Mouse (Mus musculus): ENCODE results near the gene Mapk3.

Gene Mapk3

DNA sequence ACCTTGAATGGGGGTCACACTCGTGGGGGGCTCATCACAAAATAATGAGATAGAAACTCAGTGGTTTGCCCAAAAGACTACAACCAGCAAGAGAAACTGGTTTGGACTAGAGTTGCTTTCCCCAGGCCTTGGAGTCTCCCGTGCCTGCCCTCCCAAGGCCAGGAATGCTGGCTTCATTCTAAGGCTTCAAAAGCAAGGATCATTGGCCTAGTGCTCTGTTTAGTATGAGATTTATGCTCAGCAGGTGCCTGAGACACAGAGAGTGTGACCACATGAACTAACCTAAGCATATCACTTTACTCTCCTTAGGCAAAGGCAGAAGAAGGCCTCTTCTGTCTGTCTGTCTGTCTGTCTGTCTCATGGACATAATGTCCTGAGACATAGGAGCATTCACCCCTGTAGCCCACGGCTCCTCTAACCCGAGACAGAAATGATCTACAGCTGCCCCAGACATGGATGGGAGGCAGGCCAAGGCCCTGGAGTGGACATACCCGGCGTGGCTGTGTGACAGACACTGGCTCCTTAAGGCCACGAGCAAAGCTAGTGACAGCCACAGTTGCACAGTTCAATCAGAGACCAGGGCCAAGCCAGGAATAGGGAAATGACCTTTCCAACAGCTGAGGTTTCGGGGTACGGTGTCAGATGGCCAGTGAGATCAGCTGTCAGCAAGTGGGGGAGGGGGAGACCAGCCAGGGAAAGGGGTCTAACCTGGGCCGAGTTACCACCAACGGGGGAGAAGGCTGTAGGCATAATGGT lies 42.9 kb downstream of the Mapk3 start:
- in situ Hi-C loops (cut with MseI, MboI): no loop called here

DNA sequence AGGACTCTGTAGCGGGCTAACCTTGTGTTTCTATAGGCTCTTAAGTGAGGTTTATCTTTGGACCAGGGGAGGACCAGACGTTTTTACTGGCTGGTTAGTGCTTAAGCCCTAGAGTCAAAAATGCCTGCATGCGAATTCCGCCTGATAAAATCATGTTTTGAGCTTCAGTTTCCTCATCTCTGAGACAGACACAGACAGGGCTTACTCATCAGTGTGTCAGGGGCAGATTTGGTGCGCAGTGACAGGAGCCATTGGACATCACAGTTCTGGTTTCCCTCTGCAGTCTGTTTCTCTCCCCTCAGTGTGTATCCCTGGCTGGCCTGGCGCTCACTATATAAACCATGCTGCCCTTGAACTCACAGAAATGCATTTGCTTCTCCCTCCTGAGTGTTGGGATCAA lies 43.8 kb downstream of the Mapk3 start:
- in situ Hi-C loops (cut with MseI, MboI): no loop called here

DNA sequence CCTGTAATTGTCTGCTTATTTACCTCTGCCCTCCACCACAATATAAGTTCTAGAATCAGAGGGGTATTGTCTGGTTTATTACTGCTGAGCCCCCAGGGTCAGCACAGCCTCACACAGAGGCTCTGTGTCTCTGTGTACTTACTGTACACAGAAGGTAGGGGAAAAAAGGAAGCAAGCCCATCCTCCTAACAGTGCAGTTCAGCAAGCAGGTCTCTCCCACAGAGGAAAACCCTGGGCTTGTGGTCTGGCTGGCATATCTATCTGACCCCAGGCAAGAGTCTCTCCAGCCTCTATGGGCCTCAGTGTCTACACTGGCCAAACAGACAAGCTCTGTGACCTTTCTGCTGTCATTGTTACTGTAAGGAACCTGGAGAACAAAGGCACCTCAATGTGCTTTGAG lies 44.4 kb downstream of the Mapk3 start:
- in situ Hi-C loops (cut with MseI, MboI): no loop called here

DNA sequence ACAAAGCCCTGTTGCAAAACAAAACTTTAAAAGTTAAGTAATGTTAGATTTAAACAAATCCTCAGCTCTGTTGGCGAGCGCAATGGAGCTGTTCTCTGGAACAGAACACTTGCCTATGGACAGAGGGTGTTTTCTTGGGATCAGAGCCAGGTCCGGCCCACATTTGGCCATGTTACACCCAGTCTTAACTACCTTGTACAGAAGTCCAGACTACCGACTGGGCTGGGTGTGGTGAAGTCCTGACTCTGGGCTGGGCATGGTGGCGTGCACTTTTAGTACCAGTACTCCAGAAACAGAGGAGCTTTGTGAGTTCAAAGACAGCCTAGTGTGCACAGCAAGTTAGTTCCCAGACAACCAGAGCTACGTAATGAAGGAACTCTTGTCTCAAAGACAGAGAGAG lies 47.6 kb downstream of the Mapk3 start:
- in situ Hi-C loops (cut with MseI, MboI): no loop called here

DNA sequence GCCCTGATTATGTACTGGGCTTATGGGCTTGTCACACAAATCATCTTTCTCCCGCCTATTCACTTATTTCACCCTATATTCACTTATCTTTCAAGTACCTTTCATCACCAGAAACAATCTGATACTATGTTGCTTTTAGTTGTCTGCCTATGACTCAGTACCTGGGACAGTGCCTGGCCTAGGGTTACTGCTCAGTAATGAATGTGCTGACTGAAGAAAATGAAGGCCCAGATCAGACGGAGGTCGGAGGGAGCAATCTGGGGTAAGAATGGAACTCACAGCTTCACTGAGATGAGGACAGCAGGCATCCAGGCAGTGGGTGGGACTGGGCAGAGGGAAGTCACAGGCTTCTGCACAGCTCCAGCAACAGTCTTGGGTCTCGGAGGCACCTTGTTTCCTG lies 48.0 kb downstream of the Mapk3 start:
- in situ Hi-C loops (cut with MseI, MboI): no loop called here

DNA sequence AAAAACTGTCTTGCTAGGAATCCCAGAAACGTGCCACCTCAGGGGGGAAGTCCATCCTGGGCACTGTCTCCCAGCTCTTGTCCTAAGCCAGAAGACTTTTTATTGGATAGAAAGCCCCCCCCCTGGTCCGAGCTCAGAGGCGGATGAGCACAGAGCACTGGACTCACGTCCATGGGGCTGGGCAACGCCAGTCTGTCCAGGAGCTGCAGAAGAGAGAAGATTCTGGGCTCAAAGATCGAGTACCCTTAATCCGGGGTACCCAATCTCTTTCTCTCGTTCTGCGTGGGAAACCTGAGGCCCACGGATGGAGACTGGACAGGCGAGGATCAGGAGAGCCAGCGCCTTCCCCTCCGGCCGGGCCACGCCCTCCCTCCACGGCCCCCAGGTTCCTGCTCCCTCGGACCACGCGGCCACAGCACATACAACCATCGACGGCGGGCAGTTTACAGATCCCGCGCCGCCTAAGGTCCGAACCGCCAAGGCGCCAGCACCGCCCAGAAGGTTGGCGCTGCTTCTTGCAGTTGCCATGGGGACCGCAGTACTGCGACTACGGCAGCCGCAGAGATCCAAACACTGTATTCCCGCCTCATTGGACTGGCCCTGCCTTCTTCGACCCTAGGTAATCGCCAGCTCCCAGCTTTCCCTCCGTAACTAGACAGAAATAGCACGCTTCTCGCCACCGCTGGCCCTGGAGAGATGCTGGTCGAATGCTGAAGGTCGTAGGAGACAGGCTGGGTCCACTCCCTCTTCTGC lies 49.5 kb downstream of the Mapk3 start:
- in situ Hi-C loops (cut with MseI, MboI): no loop called here

DNA sequence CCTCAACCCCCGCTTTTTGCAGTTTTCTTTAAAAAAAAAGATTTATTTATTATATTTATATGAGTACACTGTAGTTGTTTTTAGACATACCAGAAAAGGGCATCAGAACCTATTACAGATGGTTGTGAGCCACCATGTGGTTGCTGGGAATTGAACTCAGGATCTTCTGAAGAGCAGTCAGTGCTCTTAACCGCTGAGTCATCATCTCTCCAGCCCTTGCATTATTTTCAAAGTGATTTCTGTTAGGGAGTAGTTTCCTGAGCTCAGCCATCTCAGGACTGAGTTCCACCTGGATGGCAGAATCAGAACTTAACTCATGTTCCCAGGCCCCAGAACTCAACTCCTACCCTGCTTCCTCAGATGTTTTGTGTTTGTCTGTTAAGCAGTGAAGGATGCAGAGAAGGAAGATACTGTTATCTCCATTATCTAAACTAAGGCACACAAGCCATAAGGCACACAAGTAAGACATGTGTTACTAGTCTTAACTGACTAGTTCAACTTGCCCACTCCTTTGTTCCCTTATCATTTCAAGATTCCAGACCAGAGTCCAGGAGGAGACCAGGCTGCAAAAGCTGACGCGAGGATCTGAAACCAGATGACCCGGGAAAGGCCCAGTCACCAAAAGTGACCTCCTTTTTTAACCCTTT lies 50.4 kb downstream of the Mapk3 start:
- in situ Hi-C loops (cut with MseI, MboI): no loop called here

Measured in mouse trophoblast stem cell (cell line).